Mouse (Mus musculus): ENCODE measurements around the gene Tmem132a.
A peak's percentile ranks its signal among the peaks of the same experiment; 100 is the strongest.

Gene Tmem132a

DNA sequence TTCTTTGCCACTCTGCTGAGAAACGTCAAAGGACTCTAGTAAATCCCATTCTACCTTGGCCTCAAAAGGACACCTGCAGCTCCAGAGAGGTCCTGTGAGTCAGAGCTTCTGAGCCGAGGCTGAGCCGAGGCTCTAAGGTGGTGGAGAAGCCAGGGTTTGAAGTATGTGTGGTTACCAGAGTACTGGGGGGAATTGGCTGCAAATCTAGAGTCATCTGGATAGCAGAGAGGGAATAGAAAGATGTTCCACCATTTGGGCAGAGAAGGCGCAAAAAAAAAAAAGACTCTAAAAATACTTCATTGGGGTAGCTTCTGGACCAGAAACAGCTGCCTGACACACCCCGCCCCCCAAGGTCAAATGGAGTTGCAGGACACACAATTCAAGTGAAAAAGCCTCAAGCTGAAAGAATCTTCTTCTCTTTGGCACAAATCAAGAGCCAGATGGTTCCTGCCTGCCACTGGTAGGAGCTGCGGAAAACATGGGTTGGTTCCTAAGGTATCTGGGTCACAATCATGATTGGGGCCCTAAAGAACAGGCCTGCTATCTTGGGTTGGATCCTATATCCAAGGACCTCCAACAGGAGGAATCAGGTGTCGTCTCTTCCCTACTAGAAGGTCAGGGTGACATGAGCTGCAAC lies 8.6 kb upstream of the Tmem132a start:
- no peak for DNase-seq (ENCODE audit: low spot score)

DNA sequence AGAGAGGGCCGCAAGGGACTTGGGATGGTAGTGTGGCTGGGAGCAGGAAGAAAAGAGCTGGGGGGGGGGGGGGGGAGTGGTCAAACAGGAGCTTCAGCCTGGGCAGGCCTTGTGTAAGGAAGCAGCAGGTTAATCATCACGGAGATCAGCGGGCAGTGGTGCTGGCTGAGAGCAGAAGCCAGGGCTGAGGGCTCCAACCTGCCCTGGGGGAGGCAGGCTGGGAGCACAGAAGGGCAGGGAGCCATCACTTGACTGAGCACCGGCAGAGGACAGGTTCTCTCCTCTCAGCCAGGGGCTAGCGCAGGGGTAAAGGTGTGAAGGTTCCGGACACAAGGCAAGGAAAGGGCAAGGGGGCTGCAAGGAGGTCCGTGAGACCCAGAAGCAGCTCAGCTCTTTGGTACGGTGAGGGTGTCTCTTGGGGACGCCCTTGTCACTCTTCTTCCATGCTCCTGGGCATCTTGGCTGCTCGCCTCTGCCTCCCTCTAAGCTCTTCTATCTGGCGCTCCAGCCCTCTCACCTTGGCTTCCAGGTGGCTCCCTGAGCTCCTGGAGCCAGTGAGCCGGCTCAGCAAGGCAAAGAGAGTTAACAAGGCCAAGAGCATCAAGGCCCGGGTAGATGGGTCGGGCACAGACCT lies 1.7 kb upstream of the Tmem132a start:
- no peak for DNase-seq (ENCODE audit: low spot score)

DNA sequence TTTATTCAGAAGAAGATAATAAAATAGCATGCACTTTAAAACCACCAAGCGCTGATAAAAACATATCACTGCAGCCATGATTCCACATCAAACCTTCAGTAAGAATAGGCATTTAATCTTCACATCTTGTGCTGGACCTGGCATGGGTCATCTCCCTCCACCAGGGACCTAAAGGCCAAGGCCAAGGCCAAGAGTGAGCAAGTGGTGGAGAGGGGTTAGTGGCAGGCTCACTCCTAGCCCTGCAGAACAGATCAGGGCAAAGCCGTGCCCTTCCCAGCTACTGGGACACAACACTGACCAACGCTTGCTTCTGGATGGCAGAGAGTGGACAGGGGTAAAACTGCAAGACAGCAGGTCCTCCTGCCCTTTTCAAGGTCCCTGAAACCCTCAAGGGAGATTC lies 936 bp upstream of the Tmem132a start:
- no peak for DNase-seq (ENCODE audit: low spot score)

DNA sequence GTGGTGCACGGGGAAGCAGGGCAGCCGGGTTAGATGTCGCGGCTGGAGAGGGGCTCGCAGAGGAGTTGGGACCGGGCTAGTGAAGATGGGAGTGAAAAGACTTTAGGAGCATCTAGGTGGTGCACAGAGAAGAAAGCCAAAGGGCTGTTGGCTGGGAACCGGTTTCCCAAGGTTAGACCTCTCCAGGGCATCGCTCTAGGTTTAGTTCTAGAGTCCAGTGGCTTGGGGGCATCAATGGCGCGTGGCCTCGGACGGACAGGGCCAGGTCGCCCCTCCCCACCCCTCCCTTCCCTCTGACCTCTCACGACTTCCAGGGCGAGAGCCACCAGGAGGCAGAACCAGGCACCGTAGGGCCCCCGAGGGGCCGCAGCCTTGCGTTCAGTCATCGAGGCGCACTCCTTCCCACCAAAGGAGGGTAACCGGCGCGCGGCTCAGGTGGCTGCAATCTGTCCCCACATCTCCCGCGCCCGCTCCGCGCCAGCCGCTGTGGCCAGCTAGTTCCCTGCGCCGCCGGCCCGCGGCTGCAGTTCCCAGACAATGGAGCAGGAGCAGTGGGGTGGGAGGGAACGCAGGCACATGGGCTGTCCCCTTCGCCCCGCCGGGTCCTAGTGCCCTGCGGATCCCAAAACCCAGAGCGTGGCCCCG lies 377 bp downstream of the Tmem132a start:
- DNase-seq (ENCODE audit: low spot score): peak; percentile 74

DNA sequence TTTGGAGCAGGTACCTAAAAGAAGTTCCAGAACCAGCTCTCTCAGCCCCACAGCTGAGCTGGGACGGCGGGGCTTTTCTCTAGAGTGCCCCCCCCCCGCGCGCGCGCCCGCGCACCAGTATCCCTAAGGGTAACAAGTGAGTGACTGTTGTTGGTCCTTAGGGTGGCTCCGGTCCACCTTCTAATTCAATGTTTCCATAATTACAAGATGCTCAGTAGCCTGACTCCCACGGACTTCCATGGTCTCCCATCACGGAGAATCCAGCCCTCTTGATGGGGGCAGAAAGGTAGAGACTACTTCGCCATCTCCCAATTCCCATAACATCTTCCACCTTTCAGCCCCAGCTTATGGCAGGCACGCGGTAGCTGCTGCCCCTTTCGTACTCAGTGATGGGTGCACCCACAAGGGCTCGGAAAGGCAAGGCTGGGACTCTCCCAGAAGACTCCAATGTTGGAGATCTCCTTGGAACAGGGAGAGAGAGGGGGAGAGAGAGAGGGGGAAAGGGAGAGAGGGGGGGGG lies 1.1 kb downstream of the Tmem132a start:
- DNase-seq (ENCODE audit: low spot score): peak; percentile 7

DNA sequence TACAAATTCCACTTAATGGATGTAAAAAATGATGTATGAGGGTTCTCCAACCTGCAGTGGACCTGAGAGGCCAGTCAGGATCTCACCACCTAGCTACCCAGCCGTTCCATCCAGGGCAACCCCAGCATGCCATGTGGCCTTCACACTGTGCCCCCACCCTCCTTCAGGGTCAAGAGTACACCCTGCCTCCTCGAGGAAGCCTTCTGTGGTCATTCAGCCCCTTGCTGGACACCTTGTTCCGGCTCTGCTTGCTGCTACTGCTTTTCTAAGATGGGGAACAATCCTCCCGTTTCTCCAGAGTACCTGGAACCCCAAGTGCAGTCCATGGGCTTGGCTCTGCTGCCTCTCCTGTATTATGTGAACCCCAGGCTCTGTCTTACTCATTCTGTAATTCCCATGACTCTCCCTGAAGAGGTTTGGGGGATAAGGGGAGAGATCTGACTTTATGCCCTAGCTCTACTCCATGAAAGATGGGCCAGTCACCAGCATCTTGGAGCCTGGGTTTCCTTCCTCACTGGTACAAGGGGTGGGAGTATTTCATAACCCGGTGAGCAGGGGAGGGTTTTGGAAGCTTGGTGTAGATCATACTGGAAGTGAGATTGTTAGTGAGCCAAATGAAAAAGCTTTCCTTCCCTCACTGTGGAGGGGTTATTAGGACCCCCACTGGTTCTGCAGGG lies 1.7 kb downstream of the Tmem132a start:
- DNase-seq (ENCODE audit: low spot score): no peak

DNA sequence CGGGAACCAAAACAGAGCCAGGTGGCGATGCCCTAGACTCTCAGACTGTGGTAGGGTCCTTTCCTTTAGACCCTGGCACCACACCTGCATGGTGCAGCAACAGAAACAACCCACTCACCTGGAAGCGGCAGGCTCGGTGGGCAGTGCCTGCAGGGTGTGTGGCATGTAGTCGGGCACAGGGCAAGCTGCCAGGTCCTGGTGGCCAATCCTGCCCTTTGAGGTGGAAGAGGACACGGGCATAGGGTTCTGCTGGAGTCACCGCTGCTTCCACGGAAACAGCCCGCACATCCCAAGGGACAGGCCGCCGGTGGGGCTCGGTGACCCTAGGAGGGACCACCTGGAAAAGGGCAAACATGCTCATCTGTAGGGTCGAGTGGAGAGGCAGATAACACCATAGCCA lies 3.4 kb downstream of the Tmem132a start:
- no peak for DNase-seq (ENCODE audit: low spot score)

DNA sequence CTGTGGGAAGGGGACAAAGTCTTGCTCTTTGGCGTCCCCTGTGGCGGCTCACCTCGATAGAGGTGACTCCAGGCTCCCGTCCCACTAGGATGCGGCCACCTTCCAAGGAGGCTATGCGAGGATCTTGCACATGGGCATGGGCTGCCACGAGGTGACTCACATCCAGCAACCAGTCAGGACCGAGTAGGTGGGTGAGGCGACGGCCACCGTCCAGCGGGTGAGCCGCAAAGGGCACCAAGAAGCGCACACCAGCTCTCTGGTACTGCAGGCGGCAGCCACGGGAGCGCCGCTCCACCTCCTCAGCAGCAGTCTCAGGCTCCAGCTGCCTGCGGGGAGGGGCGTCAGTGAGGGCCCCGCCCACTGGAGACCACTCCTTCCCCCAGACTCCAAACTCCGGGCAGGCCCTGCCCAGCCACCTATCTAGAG lies 9.7 kb downstream of the Tmem132a start:
- no peak for DNase-seq (ENCODE audit: low spot score)

DNA sequence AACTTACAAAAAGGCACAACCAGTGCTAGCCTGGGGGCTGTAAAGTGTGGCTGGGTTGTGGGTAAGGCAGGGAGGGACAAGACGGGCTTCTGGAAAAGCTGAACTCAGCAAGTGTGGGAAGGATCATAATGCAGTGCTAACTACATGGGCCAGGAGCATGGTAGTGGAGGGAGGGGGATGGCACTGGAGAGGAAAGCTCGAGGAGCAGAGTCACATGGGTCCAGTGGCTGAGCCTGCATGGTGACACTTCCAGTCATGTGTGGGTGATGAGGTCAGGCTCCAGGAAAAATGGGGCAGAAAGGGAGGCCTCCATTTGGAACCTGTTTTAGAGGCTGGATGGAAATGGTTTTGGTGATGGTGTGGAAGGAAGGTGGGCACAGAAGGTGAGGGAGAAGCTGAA lies 13.2 kb downstream of the Tmem132a start:
- no peak for DNase-seq (ENCODE audit: low spot score)

DNA sequence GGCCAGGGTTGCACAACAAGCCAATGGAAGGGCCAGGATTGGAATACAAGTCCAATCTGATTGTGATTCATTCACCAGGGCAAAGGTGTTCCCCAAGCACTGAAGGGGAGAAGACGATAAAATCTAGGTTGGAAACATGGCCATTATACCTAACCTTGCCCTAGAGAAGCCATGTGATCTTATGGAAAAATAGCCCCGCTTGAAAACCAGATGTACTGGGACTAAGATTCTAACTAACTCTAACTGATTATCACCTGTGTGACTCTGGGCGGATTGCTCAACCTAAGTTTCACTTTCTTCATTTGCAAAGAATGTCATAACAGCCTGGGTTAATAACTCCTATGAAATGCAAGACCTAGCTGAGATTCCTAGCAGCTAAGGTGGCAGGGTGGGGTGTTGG lies 14.3 kb downstream of the Tmem132a start:
- DNase-seq (ENCODE audit: low spot score): no peak

DNA sequence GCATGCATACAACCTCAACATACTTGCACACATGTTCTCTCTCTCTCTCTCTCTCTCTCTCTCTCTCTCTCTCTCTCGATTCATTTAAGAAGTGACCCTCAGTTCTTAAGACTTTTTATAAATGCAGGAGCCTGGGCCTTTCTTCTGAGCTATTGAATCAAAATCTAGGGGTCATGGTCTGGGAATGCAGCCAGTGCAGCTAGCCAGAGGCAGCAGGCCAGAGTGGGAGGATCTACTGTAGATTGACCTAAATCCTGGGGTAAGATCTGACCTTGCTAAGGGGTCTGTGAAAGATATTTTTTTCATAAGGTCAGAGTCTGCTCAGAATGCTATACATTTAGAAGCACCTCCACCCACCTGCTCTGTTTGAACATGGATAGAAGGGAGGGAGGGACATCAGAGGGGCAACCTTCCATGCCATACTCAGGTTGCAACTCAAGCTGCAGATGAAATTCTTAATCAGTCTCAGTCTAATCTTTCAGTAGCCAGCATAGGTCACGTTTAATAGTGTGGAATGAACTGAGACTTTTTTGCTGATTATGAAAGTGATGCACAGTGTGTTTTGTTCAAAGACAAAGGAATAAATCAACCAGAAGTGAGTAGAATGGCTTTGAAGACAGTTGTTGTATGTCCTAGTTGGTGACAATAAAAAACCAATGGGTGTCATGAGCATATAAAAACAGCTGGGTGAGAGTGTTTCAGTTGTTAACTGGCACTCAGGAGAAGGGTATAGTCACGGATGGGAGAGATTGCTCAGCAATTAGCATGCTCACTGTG lies 22.2 kb downstream of the Tmem132a start:
- no peak for DNase-seq (ENCODE audit: low spot score)

DNA sequence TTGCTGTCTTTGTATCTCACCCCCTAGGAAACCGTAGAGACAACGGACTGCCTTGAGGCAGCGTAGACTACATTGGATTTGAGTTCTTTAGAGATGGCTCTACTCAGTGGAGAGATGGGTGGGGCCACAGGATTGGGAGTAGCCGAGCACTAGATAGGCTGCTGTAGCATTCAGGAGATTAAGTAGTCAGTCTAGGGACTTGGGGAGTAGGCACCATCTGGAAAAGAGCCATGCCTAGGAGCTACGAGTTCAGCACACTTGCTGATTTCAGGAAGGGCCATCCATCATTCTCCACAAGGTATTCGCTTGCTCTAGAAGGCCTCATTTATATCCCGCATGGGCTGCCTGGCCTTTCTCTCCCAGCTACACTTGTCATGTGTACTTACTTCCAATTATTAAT lies 23.6 kb downstream of the Tmem132a start:
- DNase-seq (ENCODE audit: low spot score): no peak

DNA sequence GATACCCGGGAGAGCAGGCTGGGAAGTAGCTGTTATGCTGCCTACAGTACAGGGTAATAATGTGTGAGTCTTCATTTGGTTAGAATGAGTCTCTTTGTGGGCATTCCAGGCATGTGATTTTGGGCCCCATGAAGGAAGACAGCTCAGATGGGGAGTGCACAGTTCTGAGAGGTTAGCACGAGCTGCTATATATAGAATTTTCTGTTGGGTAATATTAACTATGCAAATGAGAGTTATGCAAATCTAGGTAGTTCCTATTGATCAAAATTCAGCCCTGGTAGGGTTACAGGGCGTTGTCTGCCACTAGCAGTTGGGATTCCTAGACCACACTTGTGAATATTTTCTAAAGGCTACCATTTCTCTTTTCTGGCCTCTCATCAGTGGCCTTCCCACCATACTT lies 24.3 kb downstream of the Tmem132a start:
- no peak for DNase-seq (ENCODE audit: low spot score)

DNA sequence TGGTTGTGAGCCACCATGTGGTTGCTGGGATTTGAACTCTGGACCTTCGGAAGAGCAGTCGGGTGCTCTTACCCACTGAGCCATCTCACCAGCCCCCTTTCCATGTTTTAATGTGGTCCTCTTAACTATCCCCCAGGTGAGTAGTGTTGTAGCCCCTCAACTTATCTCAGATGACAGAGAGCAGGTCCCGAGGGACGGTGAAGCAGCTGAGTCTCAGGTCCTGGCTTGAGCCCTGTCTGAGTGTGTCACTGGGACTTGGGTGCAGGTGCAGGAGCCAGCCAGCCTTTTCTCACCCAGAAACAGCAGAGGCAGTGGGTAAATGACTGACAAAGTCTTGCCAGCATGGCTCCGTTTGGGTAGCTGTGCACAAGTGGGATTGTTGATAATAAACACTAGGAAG lies 25.5 kb downstream of the Tmem132a start:
- no peak for DNase-seq (ENCODE audit: low spot score)

DNA sequence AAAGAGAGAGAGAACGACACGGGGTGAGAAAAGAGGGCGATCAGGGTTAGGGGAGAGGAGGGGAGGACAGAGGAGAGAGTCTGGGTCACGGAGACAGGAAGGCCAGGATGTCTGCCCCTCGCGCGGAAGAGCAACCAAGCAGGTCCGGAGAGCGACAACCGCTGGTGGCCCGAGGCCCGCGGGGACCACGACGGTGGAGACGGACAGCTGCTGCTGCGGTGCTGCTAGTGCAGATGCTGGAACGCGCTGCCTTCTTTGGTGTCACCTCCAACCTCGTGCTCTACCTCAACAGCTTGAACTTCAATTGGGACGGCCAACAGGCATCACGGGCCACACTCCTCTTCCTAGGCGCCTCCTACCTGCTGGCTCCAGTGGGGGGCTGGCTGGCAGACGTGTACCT lies 26.8 kb downstream of the Tmem132a start:
- DNase-seq (ENCODE audit: low spot score): no peak

DNA sequence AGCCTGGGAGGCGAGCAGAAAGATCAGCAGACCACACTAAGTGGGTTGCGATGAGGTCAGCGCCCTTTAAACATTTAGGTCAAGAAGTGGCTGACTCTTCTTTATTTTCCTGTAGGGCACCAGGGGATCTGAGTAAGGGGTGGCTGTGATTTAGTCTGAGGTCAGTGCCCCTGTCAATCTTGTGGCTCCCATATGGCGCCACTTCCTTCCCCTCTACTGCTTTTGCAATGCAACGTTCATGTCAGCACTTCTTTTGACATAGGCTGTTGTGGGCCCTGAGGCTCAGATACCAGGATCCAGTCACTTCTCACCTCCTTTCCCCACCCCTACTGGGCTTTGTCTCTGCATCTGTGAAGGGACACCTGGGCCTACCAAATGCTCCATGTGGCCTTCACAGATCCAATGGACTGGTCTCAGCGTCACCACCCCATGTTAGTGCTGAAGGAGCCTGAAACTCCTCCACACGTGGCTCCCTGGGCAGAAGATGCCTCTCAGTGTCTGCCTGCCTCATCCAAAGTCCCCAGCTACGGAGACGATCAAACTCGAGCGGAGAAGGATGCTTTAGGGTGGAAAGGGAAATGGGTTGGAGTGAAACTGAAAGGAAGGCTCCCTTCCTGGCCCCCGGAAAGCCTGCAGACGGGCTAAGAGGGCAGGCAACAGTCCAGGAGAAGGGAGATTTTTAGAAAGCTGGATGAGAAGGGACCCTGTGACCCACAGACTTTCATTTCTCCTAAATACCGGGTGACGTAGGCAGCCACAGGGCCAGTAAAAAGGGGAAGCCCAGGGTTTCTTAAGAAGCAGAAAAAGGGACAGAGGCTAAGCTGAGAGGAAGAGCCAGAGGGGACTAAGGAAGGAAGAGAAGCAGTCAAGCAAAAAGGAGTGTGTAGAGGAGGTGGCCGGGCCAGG lies 27.8 kb downstream of the Tmem132a start:
- DNase-seq (ENCODE audit: low spot score): no peak

DNA sequence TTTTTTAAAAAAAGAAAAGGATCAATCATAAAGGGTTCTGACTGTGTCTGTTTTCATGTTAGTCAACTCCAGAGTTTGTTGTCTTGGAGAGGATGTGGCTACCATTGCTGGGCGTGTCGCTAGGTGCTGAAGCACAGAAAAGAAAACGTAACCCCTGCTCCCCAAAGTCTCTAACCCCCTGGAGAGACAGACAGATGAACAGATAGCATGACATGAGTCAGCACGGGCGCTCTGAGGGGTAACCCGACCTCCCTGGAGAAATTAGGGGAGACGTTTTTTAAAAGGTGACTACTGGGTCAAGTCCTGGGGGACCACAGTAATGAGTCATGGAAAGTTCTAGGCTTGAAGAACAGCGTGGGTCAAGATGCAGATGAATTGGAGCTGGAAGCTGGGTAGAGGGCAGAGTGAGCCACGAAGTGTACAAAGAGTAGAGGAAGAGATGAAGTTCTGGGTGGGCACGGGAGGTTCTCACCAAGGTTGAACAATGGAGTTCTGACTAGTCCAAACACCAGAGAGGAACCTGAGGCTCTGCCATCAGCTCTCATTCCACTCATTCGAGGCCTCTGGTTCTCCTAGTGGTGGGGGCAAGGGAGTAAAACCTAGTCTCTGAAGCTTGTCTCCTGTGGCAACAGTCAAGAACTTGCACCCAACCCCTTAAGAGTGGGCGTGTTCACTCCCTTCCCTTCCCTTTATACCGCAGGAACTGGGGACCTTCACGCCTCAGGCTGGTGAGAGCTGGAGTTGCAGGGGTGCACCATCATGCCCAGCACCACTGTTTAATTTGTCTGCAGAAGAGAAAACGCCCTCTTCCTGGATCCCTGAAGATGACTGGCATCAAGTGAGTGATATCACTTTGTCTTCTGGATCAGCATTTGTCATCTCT lies 30.5 kb downstream of the Tmem132a start, which contains the start of gene Slc15a3:
Gene Slc15a3 (plus strand): TSS at position 718 of the 883 bp plus-strand sequence.
- no peak for DNase-seq (ENCODE audit: low spot score)

DNA sequence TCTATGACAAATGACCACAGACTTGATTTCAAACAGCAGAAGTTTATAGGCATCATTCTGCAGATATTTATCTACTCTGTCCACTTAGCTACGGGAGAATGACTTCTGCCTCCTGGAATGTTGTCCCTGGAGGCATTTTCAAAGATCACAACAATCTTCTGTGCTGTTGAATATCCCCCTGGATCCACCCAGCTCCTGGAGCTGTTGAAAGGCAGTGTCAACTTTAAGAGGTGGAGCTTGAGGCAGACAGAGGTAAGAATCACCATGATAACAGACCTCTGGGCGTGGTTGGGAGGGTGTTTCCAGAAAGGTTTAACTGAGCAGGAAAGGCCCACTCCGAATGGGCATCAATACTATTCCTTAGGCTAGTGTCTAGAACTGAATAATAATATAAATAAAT lies 34.1 kb downstream of the Tmem132a start:
- no peak for DNase-seq (ENCODE audit: low spot score)

DNA sequence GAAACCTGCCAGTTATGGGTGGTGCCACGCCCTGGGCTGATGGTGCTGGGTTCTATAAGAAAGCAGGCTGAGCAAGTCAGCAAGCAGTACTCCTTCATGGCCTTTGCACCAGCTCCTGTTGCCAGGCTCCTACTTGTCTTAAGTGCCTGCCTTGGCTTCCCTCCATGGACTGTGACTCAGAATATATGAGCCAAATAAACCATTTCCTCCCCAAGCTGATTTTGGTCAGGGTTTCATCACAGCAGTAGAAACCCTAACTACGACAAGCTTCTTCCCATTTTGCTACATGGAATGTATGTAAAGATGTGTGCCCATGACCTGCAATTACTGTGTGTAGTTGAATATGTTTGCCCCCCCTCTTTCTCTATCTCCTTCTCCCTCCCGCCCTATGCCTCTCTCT lies 36.1 kb downstream of the Tmem132a start:
- DNase-seq (ENCODE audit: low spot score): no peak

DNA sequence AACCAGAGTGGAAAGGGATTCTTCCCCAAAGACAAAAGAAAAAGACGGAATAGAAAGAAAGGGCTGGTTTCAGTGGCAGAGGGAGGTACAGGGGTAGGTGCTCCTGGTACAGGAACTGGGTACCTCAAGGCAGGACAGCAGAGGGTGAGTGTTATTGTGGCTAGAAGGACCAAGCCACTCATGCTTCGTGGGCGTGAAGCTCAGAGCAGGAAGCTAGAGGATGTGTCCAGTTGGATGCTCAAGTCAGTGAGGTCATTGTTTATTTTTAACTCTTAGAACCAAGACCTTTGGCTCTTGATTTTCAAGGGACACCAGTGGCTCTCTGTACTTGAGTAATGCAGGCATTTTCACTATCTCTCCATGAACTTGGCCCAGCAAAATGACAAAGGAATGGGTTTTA lies 37.7 kb downstream of the Tmem132a start:
- DNase-seq (ENCODE audit: low spot score): no peak
